Mouse (Mus musculus): ENCODE measurements at regions not wholly inside any gene's neighbourhood (a gene's known extent, or its start where the extent isn't known, plus 50 kb on each side); places are given as distances from the start of the nearest gene placed in this dataset.

DNA sequence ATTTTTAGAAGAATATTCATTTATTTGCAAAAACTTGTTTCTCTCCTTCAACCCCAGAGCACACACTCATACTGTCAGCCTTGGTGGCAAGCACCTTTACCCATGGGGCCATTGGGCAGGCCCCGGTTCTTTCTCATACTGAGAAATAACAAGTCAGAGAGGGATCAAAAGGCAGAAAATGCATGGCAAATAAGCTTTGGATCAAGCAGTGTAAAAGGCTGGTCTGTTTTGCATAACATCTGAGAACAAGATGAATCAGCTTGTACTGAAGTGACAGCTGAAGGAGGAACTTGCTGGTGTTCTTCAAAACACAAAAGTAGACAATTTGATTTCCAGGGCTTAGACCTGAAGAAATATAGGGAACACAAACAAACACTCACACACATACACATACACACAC lies 74.6 kb upstream of the Ppm1h start:
- TF ChIP-seq CTCF (IDR thresholded peaks at IDR 0.05; ENCODE audit: borderline replicate concordance, insufficient read depth, low read length) = no peak
- TF ChIP-seq POLR2A (IDR thresholded peaks at IDR 0.05; ENCODE audit: low read depth, low read length) = no peak
